Mouse (Mus musculus) midbrain, embryonic 15.5 days (tissue): ENCODE results near the gene Cacna2d1. TPM values are rescaled to one million over a fixed set of nuclear protein-coding genes. Genes with fewer than 3 reads are reported as not detected.

Source experiments
- polyA plus RNA-seq: library from polyadenylated mRNA; unstranded; fragments of >200 nt; fragmentation: Nextera tagmentation; extraction: Ambion mirVana; gene quantifications from 2 replicates; pipeline ENCODE4 v1.2.1, GENCODE M21; 2015

Cacna2d1 gene
- polyA plus RNA-seq, 1 experiment from 2014 or later = 40.5 TPM

Other genes with a start within 250 kb of the Cacna2d1 start
- not detected in 2 replicates for gene Speer4c, start 220.4 kb upstream of the Cacna2d1 start, polyA plus RNA-seq